Mouse (Mus musculus) spleen, postnatal 0 days (tissue): Measurements from ENCODE around the gene Npvf. TPM values are rescaled to one million over a fixed set of nuclear protein-coding genes. Genes with fewer than 3 reads are reported as not detected.

Source experiments
- polyA plus RNA-seq: library from polyadenylated mRNA; unstranded; fragments of >200 nt; fragmentation: Nextera tagmentation; extraction: Ambion mirVana; gene quantifications from 2 replicates; pipeline ENCODE4 v1.2.1, GENCODE M21; 2015

Npvf gene
- not detected in 2 replicates for polyA plus RNA-seq

GRCm38 (mm10) chr6:50654356-50654755, at the start of gene Npvf:
Gene Npvf (minus strand): TSS chr6:50654439.

Other genes starting within 250 kb of the Npvf start
- 1.5 and 1.9 TPM in 2 replicates for gene Osbpl3, start 198.2 kb downstream of the Npvf start, polyA plus RNA-seq
- 35.5 and 37.7 TPM in 2 replicates for gene Cycs, start 87.9 kb downstream of the Npvf start, polyA plus RNA-seq
- gene 4921507P07Rik, start 57.8 kb downstream of the Npvf start, polyA plus RNA-seq: 0.41 and 0.56 TPM in 2 replicates